Mouse (Mus musculus): ENCODE data around the gene Stra6. TPM values are rescaled to one million over a fixed set of nuclear protein-coding genes. Genes with fewer than 3 reads are reported as not detected.

Gene Stra6
- total RNA-seq, 1 experiment, result 4.5 TPM

DNA sequence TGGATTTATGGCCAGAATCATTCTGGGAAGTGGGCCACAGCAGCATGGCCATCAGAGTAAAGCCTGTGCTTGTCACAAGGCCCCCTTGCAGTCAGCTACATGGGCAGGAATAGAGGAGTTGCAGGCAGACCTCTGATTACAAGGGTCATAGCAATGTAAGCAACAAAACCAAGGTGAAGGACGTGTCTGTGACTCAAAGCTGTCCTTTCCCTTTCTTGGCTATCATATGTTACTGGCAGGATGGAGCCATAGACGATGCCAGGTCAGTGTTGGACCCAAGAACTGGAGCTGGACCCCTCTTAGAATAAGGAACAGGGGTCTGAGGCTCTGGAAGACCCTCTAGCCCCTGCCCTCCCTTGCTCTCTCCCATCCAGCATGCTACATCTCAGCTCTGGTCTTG lies 85.2 kb downstream of the Stra6 start:
- Histone ChIP-seq H3K27ac (ENCODE audit: insufficient read depth, low read depth, low read length, poor library complexity, severe bottlenecking) (no peak overlapping the region), H3K4me3 (ENCODE audit: insufficient read depth in 1 of 2, low read depth in 1 of 2, low read length in 2 of 2, poor library complexity in 1 of 2, severe bottlenecking in 1 of 2) (no peak overlapping the region), H3K36me3 (ENCODE audit: control insufficient read depth, insufficient read depth, low read length, poor library complexity, severe bottlenecking) (no peaks in the 10 kb centered on the region), H3K4me1 (ENCODE audit: control insufficient read depth in 2 of 2, insufficient read depth in 2 of 2, low read length in 2 of 2, poor library complexity in 1 of 2) (no peaks in the 10 kb centered on the region), H3K9me3 (ENCODE audit: control insufficient read depth, insufficient read depth, low read depth, low read length) (no peaks in the 10 kb centered on the region), H3K9ac (ENCODE audit: insufficient read depth, low read depth, low read length, poor library complexity, severe bottlenecking) (no peak overlapping the region)
- in situ Hi-C loops (cut with MboI; ENCODE audit: low sequenced_read_pairs in 2 of 2, unreplicated experiment in 2 of 2), result no loop called here
- DNase-seq (ENCODE audit: low read depth, low spot score), result no peak
- no peak for TF ChIP-seq CHD2 (IDR thresholded peaks at IDR 0.05; ENCODE audit: low read depth, low read length)
- TF ChIP-seq MAFK (IDR thresholded peaks at IDR 0.05; ENCODE audit: insufficient read depth, low read depth, low read length), result no peak
- TF ChIP-seq HCFC1 (IDR thresholded peaks at IDR 0.05; ENCODE audit: borderline replicate concordance, insufficient read depth, low read length), result no peak
- no peak for TF ChIP-seq ZNF384 (IDR thresholded peaks at IDR 0.05; ENCODE audit: low read depth, low read length)
- TF ChIP-seq ZC3H11A (IDR thresholded peaks at IDR 0.05; ENCODE audit: borderline replicate concordance, low read depth, low read length), result no peak

DNA sequence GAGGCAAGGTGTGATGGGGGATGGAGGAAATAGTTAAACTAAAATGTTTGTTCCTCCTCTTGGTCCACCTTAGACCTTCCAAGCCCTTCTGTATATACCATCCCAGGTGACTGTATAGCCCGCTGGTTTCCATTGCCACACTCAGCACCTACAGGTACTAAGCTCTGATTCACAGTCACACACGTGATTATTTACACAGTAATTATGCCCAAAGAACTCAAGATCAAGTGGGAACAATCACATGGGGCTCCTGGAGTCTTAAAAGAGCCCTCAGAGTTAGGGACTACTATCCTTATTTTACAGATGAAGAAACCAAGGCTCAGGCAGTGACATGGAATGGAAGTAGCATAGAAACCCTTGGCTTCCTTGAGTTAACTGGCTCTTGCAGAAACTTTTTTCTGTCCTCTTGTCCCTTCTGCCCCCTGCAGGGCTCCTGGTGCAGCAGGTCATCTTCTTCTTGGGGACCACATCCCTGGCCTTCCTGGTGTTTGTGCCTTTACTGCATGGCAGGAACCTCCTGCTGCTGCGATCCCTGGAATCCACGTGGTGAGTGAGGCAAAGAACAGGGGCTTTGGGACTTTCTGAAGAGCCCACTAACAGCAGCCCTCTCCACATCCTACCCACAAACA lies 87.3 kb downstream of the Stra6 start:
- Histone ChIP-seq H3K36me3 (ENCODE audit: control insufficient read depth, insufficient read depth, low read length, poor library complexity, severe bottlenecking) (no peaks in the 10 kb centered on the region), H3K4me3 (ENCODE audit: insufficient read depth in 1 of 2, low read depth in 1 of 2, low read length in 2 of 2, poor library complexity in 1 of 2, severe bottlenecking in 1 of 2) (no peak overlapping the region), H3K9me3 (ENCODE audit: control insufficient read depth, insufficient read depth, low read depth, low read length) (no peaks in the 10 kb centered on the region), H3K4me1 (ENCODE audit: control insufficient read depth in 2 of 2, insufficient read depth in 2 of 2, low read length in 2 of 2, poor library complexity in 1 of 2) (no peaks in the 10 kb centered on the region), H3K9ac (ENCODE audit: insufficient read depth, low read depth, low read length, poor library complexity, severe bottlenecking) (no peak overlapping the region), H3K27ac (ENCODE audit: insufficient read depth, low read depth, low read length, poor library complexity, severe bottlenecking) (no peak overlapping the region)
- in situ Hi-C loops (cut with MboI; ENCODE audit: low sequenced_read_pairs in 2 of 2, unreplicated experiment in 2 of 2), result no loop called here
- TF ChIP-seq MAFK (IDR thresholded peaks at IDR 0.05; ENCODE audit: insufficient read depth, low read depth, low read length), result no peak
- DNase-seq (ENCODE audit: low read depth, low spot score), result no peak

DNA sequence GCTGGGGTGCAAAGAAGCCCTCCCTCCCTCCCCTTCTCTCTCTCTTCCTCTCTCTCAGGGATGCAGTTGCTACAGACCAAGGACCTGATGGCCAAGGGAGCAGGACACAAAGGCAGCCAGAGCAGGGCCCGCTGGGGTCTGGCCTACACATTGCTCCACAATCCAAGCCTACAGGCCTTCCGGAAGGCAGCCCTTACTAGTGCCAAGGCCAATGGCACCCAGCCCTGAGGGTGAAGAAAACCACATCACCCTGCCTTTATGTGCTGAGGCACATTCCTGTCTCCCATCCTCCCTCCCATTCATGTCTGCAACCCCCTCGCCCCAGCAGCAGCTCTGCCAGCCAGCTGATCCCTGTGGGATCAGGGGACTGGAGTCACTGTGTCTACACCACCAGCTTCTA lies 89.5 kb downstream of the Stra6 start:
- in situ Hi-C loops (cut with MboI; ENCODE audit: low sequenced_read_pairs in 2 of 2, unreplicated experiment in 2 of 2), result no loop called here
- no peak for DNase-seq (ENCODE audit: low read depth, low spot score)
- no peak overlapping the region for H3K4me3 ChIP-seq (ENCODE audit: insufficient read depth in 1 of 2, low read depth in 1 of 2, low read length in 2 of 2, poor library complexity in 1 of 2, severe bottlenecking in 1 of 2)
- no peak for TF ChIP-seq HCFC1 (IDR thresholded peaks at IDR 0.05; ENCODE audit: borderline replicate concordance, insufficient read depth, low read length)
- no peak for TF ChIP-seq ZC3H11A (IDR thresholded peaks at IDR 0.05; ENCODE audit: borderline replicate concordance, low read depth, low read length)
- no peak for TF ChIP-seq CHD2 (IDR thresholded peaks at IDR 0.05; ENCODE audit: low read depth, low read length)
- TF ChIP-seq ZNF384 (IDR thresholded peaks at IDR 0.05; ENCODE audit: low read depth, low read length), result no peak
- TF ChIP-seq MAFK (IDR thresholded peaks at IDR 0.05; ENCODE audit: insufficient read depth, low read depth, low read length), result no peak
- no peak overlapping the region for H3K9ac ChIP-seq (ENCODE audit: insufficient read depth, low read depth, low read length, poor library complexity, severe bottlenecking)
- no peaks in the 10 kb centered on the region for H3K36me3 ChIP-seq (ENCODE audit: control insufficient read depth, insufficient read depth, low read length, poor library complexity, severe bottlenecking)
- H3K9me3 ChIP-seq (ENCODE audit: control insufficient read depth, insufficient read depth, low read depth, low read length), result no peaks in the 10 kb centered on the region
- H3K27ac ChIP-seq (ENCODE audit: insufficient read depth, low read depth, low read length, poor library complexity, severe bottlenecking), result no peak overlapping the region
- H3K4me1 ChIP-seq (ENCODE audit: control insufficient read depth in 2 of 2, insufficient read depth in 2 of 2, low read length in 2 of 2, poor library complexity in 1 of 2), result no peaks in the 10 kb centered on the region; a peak in 1 of 4 replicates

DNA sequence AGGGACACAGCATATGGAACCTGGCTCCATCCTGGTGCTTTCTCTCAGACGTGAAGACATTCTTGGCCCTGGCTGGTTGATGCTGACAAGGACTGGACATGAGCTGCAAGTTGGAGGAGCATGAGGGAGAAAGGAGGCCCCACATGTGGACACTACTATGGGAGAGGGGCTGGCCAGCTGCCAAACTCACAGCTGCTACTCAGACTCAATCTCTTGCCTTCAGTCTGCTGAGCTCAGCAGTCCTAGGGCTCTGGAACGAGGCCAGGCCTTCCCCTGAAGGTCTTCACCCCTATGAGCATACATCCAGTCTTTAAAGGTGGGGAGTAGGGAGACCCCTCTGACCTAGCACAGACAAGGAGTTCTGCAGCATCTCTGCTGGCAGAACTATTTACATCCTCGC lies 91.8 kb downstream of the Stra6 start:
- in situ Hi-C loops (cut with MboI; ENCODE audit: low sequenced_read_pairs in 2 of 2, unreplicated experiment in 2 of 2), result no loop called here
- Histone ChIP-seq H3K9ac (ENCODE audit: insufficient read depth, low read depth, low read length, poor library complexity, severe bottlenecking) (no peak overlapping the region), H3K36me3 (ENCODE audit: control insufficient read depth, insufficient read depth, low read length, poor library complexity, severe bottlenecking) (no peaks in the 10 kb centered on the region), H3K27ac (ENCODE audit: insufficient read depth, low read depth, low read length, poor library complexity, severe bottlenecking) (no peak overlapping the region), H3K4me1 (ENCODE audit: control insufficient read depth in 2 of 2, insufficient read depth in 2 of 2, low read length in 2 of 2, poor library complexity in 1 of 2) (no peaks in the 10 kb centered on the region; a peak in 1 of 4 replicates), H3K9me3 (ENCODE audit: control insufficient read depth, insufficient read depth, low read depth, low read length) (no peaks in the 10 kb centered on the region), H3K4me3 (ENCODE audit: insufficient read depth in 1 of 2, low read depth in 1 of 2, low read length in 2 of 2, poor library complexity in 1 of 2, severe bottlenecking in 1 of 2) (no peak overlapping the region)
- TF ChIP-seq HCFC1 (IDR thresholded peaks at IDR 0.05; ENCODE audit: borderline replicate concordance, insufficient read depth, low read length) (no peak), MAFK (IDR thresholded peaks at IDR 0.05; ENCODE audit: insufficient read depth, low read depth, low read length) (0 out of 2 replicates have a peak, but pooled peaks have one; percentile 15)
- no peak for DNase-seq (ENCODE audit: low read depth, low spot score)

All from ES-E14 (cell line).